8 mouse cellular contexts compared by ENCODE assay signal in genomic region chr5:24604656-24605100, GRCm38 (mm10). TPM values are rescaled to one million over a fixed set of nuclear protein-coding genes. Genes with fewer than 3 reads are reported as not detected.
DNase-seq lines count a peak whose midpoint lies in the region; ATAC-seq lines count a peak whose summit lies in the region.

No protein-coding gene starts in this region.

- no peaks in the 10 kb centered on the region for H3K36me3 ChIP-seq in hindbrain, embryonic 15.5 days
- H3K36me3 ChIP-seq in midbrain, embryonic 11.5 days (ENCODE audit: control insufficient read depth, insufficient read depth, low read length): no peaks in the 10 kb centered on the region
- no peaks in the 10 kb centered on the region for H3K36me3 ChIP-seq in stomach, embryonic 14.5 days (ENCODE audit: control insufficient read depth, insufficient read depth, low read length)

- no peaks in the 10 kb centered on the region for H3K27me3 ChIP-seq in hindbrain, embryonic 15.5 days
- H3K27me3 ChIP-seq in midbrain, embryonic 11.5 days (ENCODE audit: control insufficient read depth, insufficient read depth, low read length): no peaks in the 10 kb centered on the region; the same call in 1 of the 2 replicates
- H3K27me3 ChIP-seq in stomach, embryonic 14.5 days (ENCODE audit: control insufficient read depth, insufficient read depth, low read length): no peaks in the 10 kb centered on the region

- peak; percentile 96 for DNase-seq in adrenal gland, adult 2 months
- peak; percentile 87 to 88 for DNase-seq in cerebellum, postnatal 14 days
- peak; percentile 86 to 88 for DNase-seq in gastrocnemius, adult 8-10 months (ENCODE audit: low spot score in 2 of 2)
- DNase-seq in left cerebral cortex, postnatal 36 days (ENCODE audit: low spot score in 2 of 2): peak; percentile 81 to 83
- DNase-seq in midbrain, embryonic 11.5 days (ENCODE audit: low spot score, missing footprints): peak; percentile 97

- WGBS in hindbrain, embryonic 15.5 days: under 1% methylated on average over 45 of the region's 46 CpGs
- under 1% methylated on average over 35 of the region's 46 CpGs for WGBS in midbrain, embryonic 11.5 days
- 0% methylated on average over 45 of the region's 46 CpGs for WGBS in stomach, embryonic 14.5 days

- H3K4me3 ChIP-seq in hindbrain, embryonic 15.5 days: peak overlapping the region; percentile 49
- H3K4me3 ChIP-seq in midbrain, embryonic 11.5 days (ENCODE audit: low read depth, low read length): peak overlapping the region; percentile 55
- peak overlapping the region; percentile 55 for H3K4me3 ChIP-seq in stomach, embryonic 14.5 days (ENCODE audit: low read depth, low read length)

- ATAC-seq in hindbrain, embryonic 15.5 days (ENCODE audit: low FRiP score, low read depth): peak; percentile 76
- peak; percentile 83 for ATAC-seq in midbrain, embryonic 11.5 days (ENCODE audit: low FRiP score)
- peak; percentile 76 for ATAC-seq in stomach, embryonic 14.5 days (ENCODE audit: insufficient number of reproducible peaks, insufficient read depth, low FRiP score, low read depth)
- ATAC-seq in activated CD4-positive, CD25-positive, alpha-beta regulatory T cell, adult 4 months: no peak

- H3K27ac ChIP-seq in hindbrain, embryonic 15.5 days (replicated peaks): peak overlapping the region; percentile 95
- peak overlapping the region; percentile 97 for H3K27ac ChIP-seq in midbrain, embryonic 11.5 days (ENCODE audit: low read depth, low read length)
- H3K27ac ChIP-seq in stomach, embryonic 14.5 days (ENCODE audit: low read length): peak overlapping the region; percentile 94

- intact Hi-C loops in left cerebral cortex, postnatal 36 days (cut with DNase I): no loop called here

- H3K4me2 ChIP-seq in hindbrain, embryonic 15.5 days: peak overlapping the region; percentile 65
- peak overlapping the region; percentile 65 for H3K4me2 ChIP-seq in midbrain, embryonic 11.5 days
- peak overlapping the region; percentile 71 for H3K4me2 ChIP-seq in stomach, embryonic 14.5 days (replicated peaks; ENCODE audit: low read depth, low read length)

- peak overlapping the region; percentile 63 for H3K9ac ChIP-seq in hindbrain, embryonic 15.5 days
- peak overlapping the region; percentile 92 for H3K9ac ChIP-seq in midbrain, embryonic 11.5 days (ENCODE audit: low read length)
- peak overlapping the region; percentile 71 for H3K9ac ChIP-seq in stomach, embryonic 14.5 days (replicated peaks; ENCODE audit: low read depth, low read length)

- H3K9me3 ChIP-seq in hindbrain, embryonic 15.5 days: no peaks in the 10 kb centered on the region
- no peaks in the 10 kb centered on the region for H3K9me3 ChIP-seq in midbrain, embryonic 11.5 days (ENCODE audit: control insufficient read depth, low read length)
- H3K9me3 ChIP-seq in stomach, embryonic 14.5 days (ENCODE audit: control insufficient read depth, low read depth, low read length): no peaks in the 10 kb centered on the region

- peaks cover 72% of the 10 kb centered on the region for H3K4me1 ChIP-seq in hindbrain, embryonic 15.5 days (replicated peaks)
- peaks cover 57% of the 10 kb centered on the region for H3K4me1 ChIP-seq in midbrain, embryonic 11.5 days (ENCODE audit: control insufficient read depth, insufficient read depth, low read length)
- H3K4me1 ChIP-seq in stomach, embryonic 14.5 days (ENCODE audit: control insufficient read depth, insufficient read depth, low read length): peaks cover 41% of the 10 kb centered on the region

RNA-seq across cellular contexts. Expression of gene Chpf2, which starts 18.1 kb away (rescaled TPM):
- total RNA-seq in adrenal gland, adult 2 months (2021): 10 to 100 TPM; 37.9 to 49.7 TPM
- polyA plus RNA-seq in adrenal gland, adult 2 months (2012; rRNA removed): 60.0 and 76.6 TPM in 2 replicates
- 10 to 100 TPM in 3 of 4 experiments, 1 to 10 TPM in 1; 8.5 to 14.5 (median 12.4) TPM for total RNA-seq in gastrocnemius, adult 8-10 months (2022)
- 18.7 and 19.0 TPM in 2 replicates for polyA plus RNA-seq in hindbrain, embryonic 15.5 days (2015; fragmentation: Nextera tagmentation; extraction: Ambion mirVana)
- 10 to 100 TPM; 69.2 to 76.9 TPM for total RNA-seq in left cerebral cortex, postnatal 36 days (2021)
- polyA plus RNA-seq in midbrain, embryonic 11.5 days (2014; fragmentation: Nextera tagmentation; extraction: Ambion mirVana): 7.2 and 9.6 TPM in 2 replicates
- polyA plus RNA-seq in stomach, embryonic 14.5 days (2014; fragmentation: Nextera tagmentation; extraction: Ambion mirVana): 11.3 and 13.4 TPM in 2 replicates
- 10 to 100 TPM in 1 of 2 experiments, 1 to 10 TPM in 1; 8.3 to 17.8 TPM for polyA plus RNA-seq in activated CD4-positive, CD25-positive, alpha-beta regulatory T cell, adult 4 months (2017; shearing (Covaris generic))

RNA-seq across cellular contexts. Expression of gene Smarcd3, which starts 19.5 kb away (rescaled TPM):
- total RNA-seq in adrenal gland, adult 2 months (2021): 10 to 100 TPM; 14.2 to 25.0 TPM
- 53.1 and 71.3 TPM in 2 replicates for polyA plus RNA-seq in adrenal gland, adult 2 months (2012; rRNA removed)
- 100 to 1,000 TPM; 207 to 267 (median 221) TPM for total RNA-seq in gastrocnemius, adult 8-10 months (2022)
- 134 and 138 TPM in 2 replicates for polyA plus RNA-seq in hindbrain, embryonic 15.5 days (2015; fragmentation: Nextera tagmentation; extraction: Ambion mirVana)
- 100 to 1,000 TPM in 1 of 2 experiments, 10 to 100 TPM in 1; 95.3 to 108 TPM for total RNA-seq in left cerebral cortex, postnatal 36 days (2021)
- 56.8 and 60.2 TPM in 2 replicates for polyA plus RNA-seq in midbrain, embryonic 11.5 days (2014; fragmentation: Nextera tagmentation; extraction: Ambion mirVana)
- polyA plus RNA-seq in stomach, embryonic 14.5 days (2014; fragmentation: Nextera tagmentation; extraction: Ambion mirVana): 35.6 and 36.2 TPM in 2 replicates
- polyA plus RNA-seq in activated CD4-positive, CD25-positive, alpha-beta regulatory T cell, adult 4 months (2017; shearing (Covaris generic)): under 1 TPM in 1 of 2 experiments, not detected in 1; 0.41 TPM

RNA-seq across cellular contexts. Expression of gene Abcf2, which starts 27.4 kb away (rescaled TPM):
- total RNA-seq in adrenal gland, adult 2 months (2021): 10 to 100 TPM; 72.0 TPM
- polyA plus RNA-seq in adrenal gland, adult 2 months (2012; rRNA removed): 66.9 and 82.4 TPM in 2 replicates
- 100 to 1,000 TPM; 114 to 132 (median 122) TPM for total RNA-seq in gastrocnemius, adult 8-10 months (2022)
- polyA plus RNA-seq in hindbrain, embryonic 15.5 days (2015; fragmentation: Nextera tagmentation; extraction: Ambion mirVana): 78.7 and 82.1 TPM in 2 replicates
- 10 to 100 TPM; 85.2 to 90.3 TPM for total RNA-seq in left cerebral cortex, postnatal 36 days (2021)
- polyA plus RNA-seq in midbrain, embryonic 11.5 days (2014; fragmentation: Nextera tagmentation; extraction: Ambion mirVana): 143 and 147 TPM in 2 replicates
- polyA plus RNA-seq in stomach, embryonic 14.5 days (2014; fragmentation: Nextera tagmentation; extraction: Ambion mirVana): 79.5 and 89.2 TPM in 2 replicates
- 10 to 100 TPM; 51.8 to 56.8 TPM for polyA plus RNA-seq in activated CD4-positive, CD25-positive, alpha-beta regulatory T cell, adult 4 months (2017; shearing (Covaris generic))

RNA-seq across cellular contexts. Expression of gene 4931409K22Rik, which starts 48.1 kb away (rescaled TPM):
- total RNA-seq in adrenal gland, adult 2 months (2021): not detected
- not detected in 2 replicates for polyA plus RNA-seq in adrenal gland, adult 2 months (2012; rRNA removed)
- not detected for total RNA-seq in gastrocnemius, adult 8-10 months (2022)
- polyA plus RNA-seq in hindbrain, embryonic 15.5 days (2015; fragmentation: Nextera tagmentation; extraction: Ambion mirVana): 0.10 and 0.18 TPM in 2 replicates
- total RNA-seq in left cerebral cortex, postnatal 36 days (2021): under 1 TPM in 1 of 2 experiments, not detected in 1; 0.23 TPM
- polyA plus RNA-seq in midbrain, embryonic 11.5 days (2014; fragmentation: Nextera tagmentation; extraction: Ambion mirVana): not detected in 2 replicates
- polyA plus RNA-seq in stomach, embryonic 14.5 days (2014; fragmentation: Nextera tagmentation; extraction: Ambion mirVana): 0.10 TPM in 2 replicates
- under 1 TPM in 1 of 2 experiments, not detected in 1; 0.46 TPM for polyA plus RNA-seq in activated CD4-positive, CD25-positive, alpha-beta regulatory T cell, adult 4 months (2017; shearing (Covaris generic))

Comparison
In these comparisons a context has a peak if more than half of its experiments do, and no peak if none do; other contexts are left out.
1. RNA of gene Smarcd3, which starts 19.5 kb away (polyA plus RNA-seq): 134 to 138 TPM in hindbrain, embryonic 15.5 days, 56.8 to 60.2 TPM in midbrain, embryonic 11.5 days, 53.1 to 71.3 TPM in adrenal gland, adult 2 months and 35.6 to 36.2 TPM in stomach, embryonic 14.5 days; 0.41 TPM in activated CD4-positive, CD25-positive, alpha-beta regulatory T cell, adult 4 months; every median in the first group is over 10 times any median in the second.
2. Peak in every context shown above with its lines, with median percentiles within 50 percentile points of each other: DNase-seq, H3K27ac ChIP-seq, H3K4me2 ChIP-seq, H3K4me3 ChIP-seq and H3K9ac ChIP-seq.